Mouse (Mus musculus) liver, embryonic 14 days (tissue): ENCODE results near the gene Xiap. TPM values are rescaled to one million over a fixed set of nuclear protein-coding genes. Genes with fewer than 3 reads are reported as not detected.

ENCODE experiments used
- polyA plus RNA-seq: library from polyadenylated mRNA; depleted of rRNA; stranded (reverse); fragments of >200 nt; gene quantifications from 2 replicates; pipeline ENCODE4 v1.2.3, GENCODE M21; 2012; rRNA removed

The Xiap gene
- 10.7 and 13.6 TPM in 2 replicates for polyA plus RNA-seq

DNA sequence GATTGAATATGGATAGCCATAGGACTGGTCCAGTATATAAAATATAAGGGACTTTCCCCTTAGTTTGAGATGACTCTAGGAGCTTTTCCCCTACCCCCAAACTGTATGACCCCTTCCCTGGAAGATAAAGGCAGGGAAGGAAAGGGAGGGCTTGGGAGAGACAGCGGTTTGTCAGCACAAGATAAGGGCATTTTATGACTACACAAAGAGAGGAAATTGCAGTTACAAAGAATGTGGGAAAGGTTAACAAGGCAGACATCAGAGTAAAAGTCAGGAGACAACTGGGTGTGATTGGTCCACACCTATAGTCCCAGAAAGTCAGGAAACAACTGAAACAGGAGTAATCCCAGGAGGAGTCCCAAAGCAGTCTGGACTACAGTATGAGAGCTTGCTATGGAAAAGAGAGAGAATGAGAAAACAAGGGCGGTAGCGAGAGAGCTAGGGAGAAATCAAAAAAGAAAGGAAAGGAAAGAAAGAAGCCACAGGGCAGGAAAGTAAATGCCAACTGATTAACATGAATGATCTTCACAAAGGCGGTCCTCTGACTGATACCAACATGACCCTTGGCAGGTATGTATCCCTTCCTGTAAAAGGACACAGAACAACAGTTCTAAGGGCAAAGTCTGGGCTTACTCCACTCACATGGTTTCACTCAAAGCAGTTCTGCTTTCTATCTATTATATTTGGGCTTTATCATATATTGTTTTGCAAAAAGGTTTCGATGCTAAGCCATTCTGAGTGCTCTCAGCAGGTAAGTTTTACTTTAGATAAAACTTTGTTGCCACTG lies at the start of gene Xiap:
Gene Xiap (plus strand): TSS at position 398 of the 787 bp plus-strand sequence.

DNA sequence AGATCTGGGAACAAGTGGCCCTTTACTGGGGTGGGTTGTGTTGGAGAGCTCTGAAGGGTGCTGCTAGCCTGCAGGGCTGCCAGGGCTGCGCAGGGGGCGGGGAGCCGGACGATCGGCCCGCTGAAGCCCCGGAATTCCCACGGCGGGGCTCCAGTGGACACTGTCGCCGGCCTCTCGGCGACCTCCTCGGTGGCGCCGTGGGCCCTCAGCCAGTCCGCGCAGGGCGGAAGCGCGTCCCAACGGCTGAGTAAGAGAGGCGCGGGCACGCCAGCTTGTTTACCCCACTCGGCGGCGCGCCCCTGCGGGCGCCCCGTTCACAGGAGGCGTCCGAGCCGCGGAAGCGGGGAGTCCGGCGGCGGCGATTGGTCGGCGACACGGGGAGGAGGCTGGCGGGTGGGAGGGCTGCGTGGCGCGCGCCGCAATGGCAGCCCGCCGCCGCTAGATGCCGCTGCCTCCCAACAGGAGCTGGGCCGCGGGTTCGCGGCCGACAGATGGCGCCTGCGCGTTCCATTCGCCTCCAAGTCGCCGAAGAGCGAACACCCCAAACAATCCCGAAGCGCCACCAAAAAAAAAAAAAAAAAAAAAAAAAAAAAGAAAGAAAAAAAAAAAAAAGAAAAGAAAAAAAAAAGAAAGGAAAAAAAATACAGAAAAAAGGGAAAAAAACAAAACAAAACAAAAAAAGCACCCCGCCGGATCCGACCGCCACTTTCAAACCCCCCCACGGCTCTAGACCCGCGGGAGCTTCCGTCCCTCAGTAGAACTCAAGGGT lies 89.5 kb downstream of the Xiap start, which contains the start of gene Stag2:
Gene Stag2 (plus strand): TSS at position 530 of the 769 bp plus-strand sequence.

Other genes starting within 250 kb of the Xiap start
- 14.0 and 16.3 TPM in 2 replicates for gene Thoc2, start 139.0 kb upstream of the Xiap start, polyA plus RNA-seq
- 23.0 and 27.8 TPM in 2 replicates for gene Stag2, start 89.6 kb downstream of the Xiap start, polyA plus RNA-seq